Mouse (Mus musculus) macrophage (primary cell): ENCODE data around the gene 1700084M14Rik. TPM values are rescaled to one million over a fixed set of nuclear protein-coding genes. Genes with fewer than 3 reads are reported as not detected.
"Not testable (repeated sequence)": the region's sequence is repeated elsewhere in the genome, so short reads cannot be mapped to it uniquely, and the experiment has no call there.

Experiments
- H3K27ac ChIP-seq: fragments of 350-480 bp; formaldehyde crosslinking; 2 replicates; pipeline ENCODE4 v1.9.0; 2021
- H3K36me3 ChIP-seq: fragments of 350-480 bp; formaldehyde crosslinking; 2 replicates; pipeline ENCODE4 v1.9.0; 2021; ENCODE audit errors: inconsistent target
- H3K4me3 ChIP-seq: fragments of 350-480 bp; formaldehyde crosslinking; 2 replicates; pipeline ENCODE4 v1.9.0; 2021; ENCODE audit errors: inconsistent target
- H3K79me2 ChIP-seq: fragments of 350-480 bp; formaldehyde crosslinking; 2 replicates; pipeline ENCODE4 v1.9.0; 2021; ENCODE audit errors: inconsistent target
- WGBS: methylation state at CpG from one replicate; pipeline ENCODE4 v1.1.7; 2026; ENCODE audit warnings: inconsistent platforms; ENCODE audit not compliant: missing documents; 5-methylcytosine and 5-hydroxymethylcytosine counted together
- polyA plus RNA-seq: library from polyadenylated mRNA; stranded (reverse); fragments of 250-400 nt; gene quantifications from 3 replicates; pipeline ENCODE4 v1.2.4, GENCODE M21; 2018; ENCODE audit warnings: inconsistent platforms
- total RNA-seq, 78 experiments: library from RNA; depleted of rRNA; stranded (reverse); fragments of 250-400 nt; gene quantifications; 1 replicate in 9 of 78; 2 replicates in 24 of 78; 3 replicates in 43 of 78; 4 replicates in 2 of 78; pipeline ENCODE4 v1.2.4; 2018; ENCODE audit warnings: inconsistent platforms in 56 of 78

The 1700084M14Rik gene
- not detected for total RNA-seq (2018; cell fraction: chromatin; rRNA removed)
- not detected for total RNA-seq (2018; cell fraction: cytosol; rRNA removed)
- not detected for total RNA-seq (2018; cell fraction: nucleus; rRNA removed)
- polyA plus RNA-seq, result not detected in 3 replicates

DNA sequence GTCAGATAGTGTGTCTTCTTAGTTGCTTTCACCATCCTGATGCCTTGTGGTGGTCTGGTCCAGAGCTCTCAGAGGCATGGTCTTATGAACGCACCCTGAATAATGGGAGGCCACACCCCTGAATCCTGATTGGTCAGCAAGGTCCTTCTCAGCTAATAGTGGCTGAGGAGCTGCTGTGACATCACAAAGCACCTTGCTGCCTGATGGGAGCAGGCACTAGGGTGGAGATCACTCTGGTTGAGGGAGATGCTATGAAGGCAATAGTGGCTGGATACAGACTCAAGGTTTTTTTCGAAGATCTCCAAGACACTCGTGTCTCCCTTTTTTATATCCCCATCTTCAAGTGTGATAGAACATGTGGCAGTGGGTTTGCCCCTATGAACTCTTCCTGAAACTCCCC, at the start of gene 1700084M14Rik:
TSS of gene 1700084M14Rik (minus strand) at position 101 of the 400 bp plus-strand sequence.
- WGBS, result 71% methylated on average over 3 of the region's 3 CpGs

More for the DNA sequence above, at the start of gene 1700084M14Rik:
- not testable (repeated sequence) for H3K4me3 ChIP-seq, H3K79me2 ChIP-seq, H3K27ac ChIP-seq, H3K36me3 ChIP-seq

Other genes with a start within 250 kb of the 1700084M14Rik start
- gene Mageb2, start 244.2 kb downstream of the 1700084M14Rik start, polyA plus RNA-seq, result not detected in 3 replicates
- gene Gm5072, start 183.4 kb downstream of the 1700084M14Rik start, polyA plus RNA-seq, result not detected in 3 replicates
- not detected in 3 replicates for gene Gm8914, start 95.8 kb downstream of the 1700084M14Rik start, polyA plus RNA-seq
- gene Gm14781, start 56.3 kb upstream of the 1700084M14Rik start, polyA plus RNA-seq, result not detected in 3 replicates
- gene Mageb5, start 207.1 kb upstream of the 1700084M14Rik start, polyA plus RNA-seq, result not detected in 3 replicates